Comparison of ENCODE assay signal across 8 mouse cellular contexts in genomic region chr10:84658088-84658848, GRCm38 (mm10). TPM values are rescaled to one million over a fixed set of nuclear protein-coding genes. Genes with fewer than 3 reads are reported as not detected.
A peak's percentile ranks its signal among the peaks of the same experiment; 100 is the strongest.
DNase-seq lines count a peak whose midpoint lies in the region; ATAC-seq lines count a peak whose summit lies in the region.
"Had no signal": no experiment of that assay in that cellular context is flagged by ENCODE, and none has a peak within 500 bp of the region (broad histone marks: within the 10 kb centered on the region; RNA-seq: fewer than 3 reads in every experiment).

No protein-coding gene starts in this region.

- no peak overlapping the region for H3K4me2 ChIP-seq in embryonic facial prominence, embryonic 11.5 days (ENCODE audit: low read depth, low read length)
- H3K4me2 ChIP-seq in hindbrain, embryonic 14.5 days (replicated peaks): no peak overlapping the region

- DNase-seq in kidney, postnatal 4 days: peak; percentile 50 to 64
- DNase-seq in kidney, adult 9 months: no peak
- peak; percentile 9 for DNase-seq in embryonic facial prominence, embryonic 11.5 days (ENCODE audit: low spot score)
- no peak for DNase-seq in hindbrain, embryonic 14.5 days (ENCODE audit: low spot score)
- peak; percentile 27 for DNase-seq in retina, postnatal 1 day
- DNase-seq in left cerebral cortex, postnatal 10 days (ENCODE audit: extremely low spot score in 1 of 2, low spot score in 2 of 2): no peak
- no peak for DNase-seq in spleen, postnatal 14 days (ENCODE audit: low spot score in 2 of 2)
- DNase-seq: cerebellum, adult 18-20 months had no signal

- WGBS in embryonic facial prominence, embryonic 11.5 days: 56% methylated on average over 18 of the region's 18 CpGs
- 41% methylated on average over 18 of the region's 18 CpGs for WGBS in hindbrain, embryonic 14.5 days

- ATAC-seq in embryonic facial prominence, embryonic 11.5 days (replicated peaks; ENCODE audit: insufficient number of reproducible peaks, low FRiP score, low TSS enrichment, low read depth): no peak
- no peak for ATAC-seq in hindbrain, embryonic 14.5 days (ENCODE audit: low FRiP score)

- intact Hi-C loops in left cerebral cortex, postnatal 10 days (cut with DNase I): loop anchor here (10.0 kb wide), 1 partner anchor 97 kb away; the partner anchor contains the start of gene Rfx4

- no peaks in the 10 kb centered on the region for H3K9me3 ChIP-seq in embryonic facial prominence, embryonic 11.5 days (replicated peaks; ENCODE audit: control insufficient read depth, low read length)
- H3K9me3 ChIP-seq in hindbrain, embryonic 14.5 days (ENCODE audit: control insufficient read depth, low read length): no peaks in the 10 kb centered on the region

- H3K9ac ChIP-seq in embryonic facial prominence, embryonic 11.5 days (replicated peaks; ENCODE audit: low read length): no peak overlapping the region
- no peak overlapping the region for H3K9ac ChIP-seq in hindbrain, embryonic 14.5 days

- no peaks in the 10 kb centered on the region for H3K36me3 ChIP-seq in embryonic facial prominence, embryonic 11.5 days (replicated peaks; ENCODE audit: control insufficient read depth, insufficient read depth, low read depth, low read length)
- peaks cover 11% of the 10 kb centered on the region; the same call in 1 of the 2 replicates for H3K36me3 ChIP-seq in hindbrain, embryonic 14.5 days (replicated peaks; ENCODE audit: control insufficient read depth, insufficient read depth)

- H3K4me1 ChIP-seq in embryonic facial prominence, embryonic 11.5 days (ENCODE audit: control insufficient read depth, insufficient read depth, low read length): no peaks in the 10 kb centered on the region
- H3K4me1 ChIP-seq in hindbrain, embryonic 14.5 days (replicated peaks; ENCODE audit: control insufficient read depth, insufficient read depth, low read length): peaks cover 17% of the 10 kb centered on the region; the same call in 1 of the 2 replicates

- H3K27me3 ChIP-seq in embryonic facial prominence, embryonic 11.5 days (ENCODE audit: control insufficient read depth, insufficient read depth, low read length): no peaks in the 10 kb centered on the region
- H3K27me3 ChIP-seq in hindbrain, embryonic 14.5 days (ENCODE audit: control insufficient read depth, insufficient read depth, low read length): no peaks in the 10 kb centered on the region

- no peak overlapping the region for H3K4me3 ChIP-seq in embryonic facial prominence, embryonic 11.5 days (ENCODE audit: low read depth, low read length)
- no peak overlapping the region for H3K4me3 ChIP-seq in hindbrain, embryonic 14.5 days (replicated peaks; ENCODE audit: low read length)

- H3K27ac ChIP-seq in embryonic facial prominence, embryonic 11.5 days (replicated peaks; ENCODE audit: low read depth, low read length): no peak overlapping the region
- peak overlapping the region; percentile 65; the same call in 1 of the 2 replicates for H3K27ac ChIP-seq in hindbrain, embryonic 14.5 days

RNA-seq across cellular contexts. Expression of gene Polr3b, which starts 36.2 kb away (rescaled TPM):
- 19.6 and 20.1 TPM in 2 replicates for polyA plus RNA-seq in embryonic facial prominence, embryonic 11.5 days (2014; fragmentation: Nextera tagmentation; extraction: Ambion mirVana)
- polyA plus RNA-seq in hindbrain, embryonic 14.5 days (2014; fragmentation: Nextera tagmentation; extraction: Ambion mirVana): 16.9 and 17.2 TPM in 2 replicates
- total RNA-seq in left cerebral cortex, postnatal 10 days (2021): 10 to 100 TPM; 16.1 to 16.5 TPM

Comparison
In these comparisons a context has a peak if more than half of its experiments do, and no peak if none do; other contexts are left out.
1. DNase-seq: peak in kidney, postnatal 4 days (2 of 2), embryonic facial prominence, embryonic 11.5 days (single experiment) and retina, postnatal 1 day (single experiment); none in kidney, adult 9 months (single experiment), hindbrain, embryonic 14.5 days (single experiment), left cerebral cortex, postnatal 10 days (0 of 2) and spleen, postnatal 14 days (0 of 2).